Mouse (Mus musculus) adrenal gland, adult 18-20 months (tissue): ENCODE measurements around the gene Vamp9. TPM values are rescaled to one million over a fixed set of nuclear protein-coding genes. Genes with fewer than 3 reads are reported as not detected.
A peak's percentile ranks its signal among the peaks of the same experiment; 100 is the strongest.

Experiments used
- DNase-seq, 2 experiments: peaks; one replicate each; pipeline ENCODE4 v3.0.0; 2021 to 2022; ENCODE audit warnings: low spot score in 2 of 2
- long read RNA-seq, 2 experiments: library from polyadenylated mRNA; stranded (forward); transcript quantifications; one replicate each; pipeline ENCODE4 v2.0.0; 2021
- total RNA-seq, 2 experiments: library from RNA; stranded (reverse); gene quantifications; 1 replicate in 1 of 2; 2 replicates in 1 of 2; pipeline ENCODE4 v1.2.3; 2021

Vamp9 gene
- under 1 TPM; 0.48 to 0.63 TPM for total RNA-seq
- long read RNA-seq, experiment 1, partial matches to known transcripts, result 1 of 2 reads
- long read RNA-seq, experiment 1, other reads (novel, unspliced or antisense), result 1 of 2 reads
- long read RNA-seq, experiment 2, result 0 reads

- peak; percentile 92 to 93 for DNase-seq
Measured at GRCm38 (mm10) chr5:99906181-99906956, at the start of gene Vamp9. TSS of gene Vamp9 (plus strand) at chr5:99906254.

DNA sequence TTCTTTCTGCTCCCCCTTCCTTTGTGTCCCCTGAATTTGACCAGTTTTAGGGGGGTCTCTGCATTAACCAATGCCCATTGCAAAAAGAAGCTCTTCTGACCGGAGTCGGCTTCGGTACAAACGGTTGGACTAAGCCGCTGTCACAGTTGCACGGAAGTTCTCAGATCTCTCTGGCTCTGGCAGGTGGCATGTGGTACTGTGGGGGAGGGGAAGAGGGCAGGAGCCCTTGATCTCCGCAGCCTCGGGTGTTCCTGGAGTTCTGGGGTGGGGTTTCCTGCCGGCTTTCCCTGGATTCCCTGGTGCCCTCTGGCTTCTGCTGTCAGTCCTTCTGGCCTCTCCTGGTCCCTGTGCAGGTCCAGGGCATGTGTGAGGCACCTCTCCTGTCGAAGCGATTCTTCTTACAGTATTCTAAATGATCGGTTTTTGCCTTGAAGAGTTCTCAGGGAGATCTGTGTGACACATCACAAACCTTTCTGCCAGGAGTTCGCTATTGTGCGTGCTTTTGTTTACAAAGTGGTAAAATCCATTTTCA lies 48.9 kb upstream of the Vamp9 start:
- no peak for DNase-seq

GRCm38 (mm10) chr5:99859637-99860433 lies 46.2 kb upstream of the Vamp9 start:
- DNase-seq, result no peak

- no peak for DNase-seq
Measured at GRCm38 (mm10) chr5:99861816-99862215, 44.2 kb upstream of the Vamp9 start.

- no peak for DNase-seq
Measured at GRCm38 (mm10) chr5:99863656-99864380, 42.2 kb upstream of the Vamp9 start.

DNA sequence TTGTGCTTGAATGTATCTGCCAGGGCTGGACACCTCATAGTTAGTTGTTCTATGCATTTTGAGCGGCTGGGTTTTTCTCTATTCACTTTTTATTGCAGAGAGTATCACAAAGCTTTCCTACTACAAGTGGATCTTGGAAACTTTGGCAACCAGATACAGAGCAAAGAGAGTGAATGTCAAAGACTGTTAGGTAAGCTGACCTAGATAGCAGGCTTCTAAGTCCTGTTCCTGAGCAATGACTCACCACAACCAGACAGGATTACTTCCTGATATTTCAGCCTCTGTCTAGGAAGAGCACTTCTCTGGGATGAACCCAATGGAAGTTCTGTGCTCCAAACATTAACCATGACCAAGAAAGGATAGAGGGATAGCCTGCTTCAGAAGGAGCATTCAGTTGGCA lies 40.3 kb upstream of the Vamp9 start:
- no peak for DNase-seq

- DNase-seq, result no peak
Measured at GRCm38 (mm10) chr5:99868286-99868685, 37.8 kb upstream of the Vamp9 start.

GRCm38 (mm10) chr5:99868923-99869322 lies 37.1 kb upstream of the Vamp9 start:
- no peak for DNase-seq

DNA sequence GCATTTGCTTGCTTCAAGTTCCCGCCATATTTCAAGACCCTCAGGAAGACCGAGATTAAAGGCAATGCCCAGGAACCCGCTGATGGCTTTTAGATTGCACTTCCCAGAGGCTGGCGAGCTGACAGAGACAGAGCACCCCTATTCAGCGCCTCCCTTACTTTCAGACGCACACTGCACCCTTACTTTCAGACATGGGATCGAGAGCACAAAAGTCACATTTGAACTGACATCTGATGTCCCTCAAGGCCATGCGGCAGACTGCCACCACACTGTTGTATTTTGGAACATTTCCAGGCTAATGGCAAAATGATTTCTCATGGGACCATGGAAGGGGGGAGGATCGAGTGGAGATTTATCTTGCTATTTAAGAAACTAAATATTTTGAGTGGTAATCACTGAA lies 28.5 kb upstream of the Vamp9 start:
- peak in 1 of 2 experiments; percentile 10 for DNase-seq

- no peak for DNase-seq
Measured at GRCm38 (mm10) chr5:99882441-99882840, 23.6 kb upstream of the Vamp9 start.

GRCm38 (mm10) chr5:99884035-99884434 lies 22.0 kb upstream of the Vamp9 start:
- DNase-seq, result no peak

DNA sequence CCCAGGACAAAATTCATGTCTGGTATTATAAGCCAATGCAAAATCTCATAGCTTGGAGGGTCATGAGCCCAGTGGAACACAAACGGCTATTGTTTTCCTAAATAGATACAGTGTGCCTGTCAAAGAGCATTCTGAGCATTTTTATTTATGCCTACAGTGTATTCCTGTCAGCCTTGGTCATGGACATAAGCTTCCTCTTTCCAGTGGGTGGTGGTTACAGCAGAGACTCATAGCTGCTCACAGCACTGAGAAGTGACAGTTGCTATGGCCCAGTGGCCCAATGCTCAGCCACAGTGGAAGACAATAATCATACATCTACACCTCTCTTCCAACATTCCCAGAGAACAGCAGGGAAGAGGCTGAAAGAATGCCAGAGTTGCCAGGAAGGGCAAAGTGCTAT lies 18.9 kb upstream of the Vamp9 start:
- DNase-seq, result no peak

GRCm38 (mm10) chr5:99891516-99892441 lies 14.3 kb upstream of the Vamp9 start:
- DNase-seq, result no peak

DNA sequence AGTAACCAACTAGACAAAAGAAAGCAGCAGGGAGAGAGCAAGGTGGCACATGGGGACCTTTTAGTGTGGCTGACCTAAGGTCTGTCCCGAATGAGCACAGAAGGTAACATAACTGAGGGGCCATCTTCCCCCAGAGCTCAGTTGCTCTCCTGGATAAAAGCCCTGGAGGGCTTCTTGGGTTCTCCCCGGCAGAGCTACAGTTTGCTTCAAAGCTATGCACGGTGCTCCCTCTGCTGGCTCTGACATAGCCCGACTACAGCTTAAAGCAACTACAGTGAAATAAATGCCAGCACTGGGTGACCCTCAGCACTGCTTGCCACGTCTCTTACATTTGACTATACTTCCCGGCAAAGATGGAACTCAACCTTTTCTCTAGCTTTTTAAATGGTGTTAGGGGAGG lies 6.0 kb upstream of the Vamp9 start:
- peak in 1 of 2 experiments; percentile 5 for DNase-seq

GRCm38 (mm10) chr5:99905731-99906130 lies 323 bp upstream of the Vamp9 start:
- DNase-seq, result no peak

GRCm38 (mm10) chr5:99915494-99915893 lies 9.4 kb downstream of the Vamp9 start:
- DNase-seq, result no peak

DNA sequence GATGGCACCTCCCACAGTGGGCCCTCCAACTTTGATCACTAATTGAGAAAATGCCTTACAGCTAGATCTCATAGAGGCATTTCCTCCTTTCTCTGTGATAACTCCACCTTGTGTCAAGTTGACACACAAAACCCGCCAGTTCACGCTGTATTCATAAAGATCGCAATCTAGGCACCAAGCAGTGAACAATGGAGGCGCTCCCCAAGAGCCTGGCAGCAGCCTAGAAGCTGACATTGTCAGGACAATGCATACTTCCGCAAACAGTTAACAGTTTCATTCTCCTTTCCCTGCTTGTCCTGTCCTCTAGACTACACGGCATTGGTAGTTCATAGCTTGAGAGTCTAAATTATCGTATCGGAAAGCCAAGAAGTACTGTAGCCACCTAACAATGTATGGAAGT lies 16.0 kb downstream of the Vamp9 start:
- no peak for DNase-seq

DNA sequence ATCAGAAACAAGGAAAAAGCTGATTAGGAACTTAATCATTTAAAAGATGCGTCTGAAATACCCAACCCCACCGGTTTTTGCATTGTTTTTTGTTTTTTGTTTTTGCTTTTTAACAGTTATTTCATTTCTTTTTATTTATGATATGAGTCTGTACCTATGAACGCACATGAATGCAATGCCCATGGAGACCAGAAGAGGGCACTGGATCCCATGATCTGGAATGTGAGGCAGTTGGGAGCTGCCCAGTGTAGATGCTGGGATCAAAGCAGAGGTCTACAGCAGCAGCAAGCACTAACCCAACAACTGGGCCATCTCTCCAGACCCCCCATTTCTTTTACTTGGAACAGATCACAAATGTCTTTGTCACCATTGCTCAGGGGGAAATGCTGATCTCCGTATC lies 21.9 kb downstream of the Vamp9 start:
- DNase-seq, result peak; percentile 44 to 57

- DNase-seq, result no peak
Measured at GRCm38 (mm10) chr5:99931910-99932309, 25.9 kb downstream of the Vamp9 start.

GRCm38 (mm10) chr5:99939440-99939839 lies 33.4 kb downstream of the Vamp9 start:
- DNase-seq, result no peak
